Mouse (Mus musculus): ENCODE measurements around the gene Tctn3. TPM values are rescaled to one million over a fixed set of nuclear protein-coding genes. Genes with fewer than 3 reads are reported as not detected.

Gene Tctn3
- polyA plus RNA-seq, 1 experiment from 2014 or later = 10.6 TPM

- Histone ChIP-seq H3K9ac (ENCODE audit: low read depth, low read length) (no peak overlapping the region), H3K27ac (ENCODE audit: low read length) (0 out of 2 replicates have a peak overlapping the region, but pooled peaks have one; percentile 33), H3K27me3 (replicated peaks; ENCODE audit: control insufficient read depth, insufficient read depth, low read length) (no peaks in the 10 kb centered on the region), H3K4me1 (ENCODE audit: control insufficient read depth, insufficient read depth, low read length) (peaks cover 2% of the 10 kb centered on the region), H3K36me3 (ENCODE audit: control insufficient read depth, insufficient read depth, low read length) (no peaks in the 10 kb centered on the region), H3K9me3 (ENCODE audit: control insufficient read depth, low read length) (no peaks in the 10 kb centered on the region), H3K4me2 (ENCODE audit: low read depth, low read length) (no peak overlapping the region), H3K4me3 (ENCODE audit: low read length) (no peak overlapping the region)
- ATAC-seq = peak; percentile 56
- WGBS = 51% methylated on average over 9 of the region's 9 CpGs
Observed at GRCm38 (mm10) chr19:40647319-40648158, 35.5 kb upstream of the Tctn3 start.

- Histone ChIP-seq H3K4me3 (ENCODE audit: low read length) (no peak overlapping the region), H3K9me3 (ENCODE audit: control insufficient read depth, low read length) (no peaks in the 10 kb centered on the region), H3K36me3 (ENCODE audit: control insufficient read depth, insufficient read depth, low read length) (no peaks in the 10 kb centered on the region), H3K27me3 (replicated peaks; ENCODE audit: control insufficient read depth, insufficient read depth, low read length) (no peaks in the 10 kb centered on the region), H3K27ac (ENCODE audit: low read length) (no peak overlapping the region), H3K9ac (ENCODE audit: low read depth, low read length) (no peak overlapping the region), H3K4me1 (ENCODE audit: control insufficient read depth, insufficient read depth, low read length) (peaks cover 2% of the 10 kb centered on the region), H3K4me2 (ENCODE audit: low read depth, low read length) (no peak overlapping the region)
- WGBS = 45% methylated on average over 6 of the region's 6 CpGs
- peak; percentile 55; the same call in 1 of the 2 replicates for ATAC-seq
Observed at GRCm38 (mm10) chr19:40646379-40646778, 34.3 kb upstream of the Tctn3 start.

GRCm38 (mm10) chr19:40643846-40644245 lies 31.8 kb upstream of the Tctn3 start:
- Histone ChIP-seq H3K4me2 (ENCODE audit: low read depth, low read length) (no peak overlapping the region), H3K9me3 (ENCODE audit: control insufficient read depth, low read length) (no peaks in the 10 kb centered on the region), H3K27me3 (replicated peaks; ENCODE audit: control insufficient read depth, insufficient read depth, low read length) (no peaks in the 10 kb centered on the region), H3K4me3 (ENCODE audit: low read length) (no peak overlapping the region), H3K36me3 (ENCODE audit: control insufficient read depth, insufficient read depth, low read length) (no peaks in the 10 kb centered on the region), H3K27ac (ENCODE audit: low read length) (no peak overlapping the region), H3K4me1 (ENCODE audit: control insufficient read depth, insufficient read depth, low read length) (peaks cover 2% of the 10 kb centered on the region), H3K9ac (ENCODE audit: low read depth, low read length) (no peak overlapping the region)
- ATAC-seq = no peak
- 93% methylated on average over 1 of the region's 1 CpGs for WGBS

GRCm38 (mm10) chr19:40640799-40641198 lies 28.8 kb upstream of the Tctn3 start:
- Histone ChIP-seq H3K4me2 (ENCODE audit: low read depth, low read length) (no peak overlapping the region), H3K27me3 (replicated peaks; ENCODE audit: control insufficient read depth, insufficient read depth, low read length) (no peaks in the 10 kb centered on the region), H3K36me3 (ENCODE audit: control insufficient read depth, insufficient read depth, low read length) (no peaks in the 10 kb centered on the region), H3K27ac (ENCODE audit: low read length) (no peak overlapping the region), H3K9ac (ENCODE audit: low read depth, low read length) (no peak overlapping the region), H3K9me3 (ENCODE audit: control insufficient read depth, low read length) (no peaks in the 10 kb centered on the region), H3K4me3 (ENCODE audit: low read length) (no peak overlapping the region), H3K4me1 (ENCODE audit: control insufficient read depth, insufficient read depth, low read length) (no peaks in the 10 kb centered on the region)
- no peak for ATAC-seq
- whole genome bisulfite sequencing = 83% methylated on average over 2 of the region's 2 CpGs

GRCm38 (mm10) chr19:40639729-40640304 lies 27.8 kb upstream of the Tctn3 start:
- Histone ChIP-seq H3K27me3 (replicated peaks; ENCODE audit: control insufficient read depth, insufficient read depth, low read length) (no peaks in the 10 kb centered on the region), H3K9me3 (ENCODE audit: control insufficient read depth, low read length) (no peaks in the 10 kb centered on the region), H3K4me1 (ENCODE audit: control insufficient read depth, insufficient read depth, low read length) (no peaks in the 10 kb centered on the region), H3K27ac (ENCODE audit: low read length) (no peak overlapping the region), H3K4me3 (ENCODE audit: low read length) (no peak overlapping the region), H3K9ac (ENCODE audit: low read depth, low read length) (no peak overlapping the region), H3K36me3 (ENCODE audit: control insufficient read depth, insufficient read depth, low read length) (no peaks in the 10 kb centered on the region), H3K4me2 (ENCODE audit: low read depth, low read length) (no peak overlapping the region)
- WGBS = 83% methylated on average over 11 of the region's 11 CpGs
- ATAC-seq = no peak

- H3K36me3 ChIP-seq (ENCODE audit: control insufficient read depth, insufficient read depth, low read length) = no peaks in the 10 kb centered on the region
- H3K27ac ChIP-seq (ENCODE audit: low read length) = no peak overlapping the region
- H3K4me1 ChIP-seq (ENCODE audit: control insufficient read depth, insufficient read depth, low read length) = no peaks in the 10 kb centered on the region
- H3K4me3 ChIP-seq (ENCODE audit: low read length) = no peak overlapping the region
- H3K27me3 ChIP-seq (replicated peaks; ENCODE audit: control insufficient read depth, insufficient read depth, low read length) = no peaks in the 10 kb centered on the region
- no peak for ATAC-seq
- WGBS = 90% methylated on average over 5 of the region's 5 CpGs
- no peak overlapping the region for H3K4me2 ChIP-seq (ENCODE audit: low read depth, low read length)
- no peaks in the 10 kb centered on the region for H3K9me3 ChIP-seq (ENCODE audit: control insufficient read depth, low read length)
- no peak overlapping the region for H3K9ac ChIP-seq (ENCODE audit: low read depth, low read length)
Observed at GRCm38 (mm10) chr19:40638582-40638981, 26.5 kb upstream of the Tctn3 start.

- Histone ChIP-seq H3K4me1 (ENCODE audit: control insufficient read depth, insufficient read depth, low read length) (no peaks in the 10 kb centered on the region), H3K9me3 (ENCODE audit: control insufficient read depth, low read length) (no peaks in the 10 kb centered on the region), H3K36me3 (ENCODE audit: control insufficient read depth, insufficient read depth, low read length) (no peaks in the 10 kb centered on the region), H3K9ac (ENCODE audit: low read depth, low read length) (no peak overlapping the region), H3K27ac (ENCODE audit: low read length) (peak overlapping the region; percentile 46; the same call in 1 of the 2 replicates), H3K27me3 (replicated peaks; ENCODE audit: control insufficient read depth, insufficient read depth, low read length) (no peaks in the 10 kb centered on the region), H3K4me2 (ENCODE audit: low read depth, low read length) (no peak overlapping the region), H3K4me3 (ENCODE audit: low read length) (no peak overlapping the region)
- ATAC-seq = no peak
- WGBS = 83% methylated on average over 7 of the region's 7 CpGs
Observed at GRCm38 (mm10) chr19:40637601-40638000, 25.6 kb upstream of the Tctn3 start.

- no peak overlapping the region for H3K4me2 ChIP-seq (ENCODE audit: low read depth, low read length)
- no peaks in the 10 kb centered on the region for H3K4me1 ChIP-seq (ENCODE audit: control insufficient read depth, insufficient read depth, low read length)
- no peaks in the 10 kb centered on the region for H3K36me3 ChIP-seq (ENCODE audit: control insufficient read depth, insufficient read depth, low read length)
- H3K9me3 ChIP-seq (ENCODE audit: control insufficient read depth, low read length) = no peaks in the 10 kb centered on the region
- H3K9ac ChIP-seq (ENCODE audit: low read depth, low read length) = no peak overlapping the region
- no peak for ATAC-seq
- H3K27me3 ChIP-seq (replicated peaks; ENCODE audit: control insufficient read depth, insufficient read depth, low read length) = no peaks in the 10 kb centered on the region
- no peak overlapping the region for H3K4me3 ChIP-seq (ENCODE audit: low read length)
- 42% methylated on average over 4 of the region's 4 CpGs for WGBS
- H3K27ac ChIP-seq (ENCODE audit: low read length) = 0 out of 2 replicates have a peak overlapping the region, but pooled peaks have one; percentile 46
Observed at GRCm38 (mm10) chr19:40637091-40637490, 25.1 kb upstream of the Tctn3 start.

GRCm38 (mm10) chr19:40633144-40633543 lies 21.1 kb upstream of the Tctn3 start:
- H3K4me2 ChIP-seq (ENCODE audit: low read depth, low read length) = no peak overlapping the region
- H3K27ac ChIP-seq (ENCODE audit: low read length) = no peak overlapping the region
- no peaks in the 10 kb centered on the region for H3K27me3 ChIP-seq (replicated peaks; ENCODE audit: control insufficient read depth, insufficient read depth, low read length)
- H3K9me3 ChIP-seq (ENCODE audit: control insufficient read depth, low read length) = no peaks in the 10 kb centered on the region
- no peak for ATAC-seq
- H3K4me1 ChIP-seq (ENCODE audit: control insufficient read depth, insufficient read depth, low read length) = no peaks in the 10 kb centered on the region
- H3K4me3 ChIP-seq (ENCODE audit: low read length) = no peak overlapping the region
- no peak overlapping the region for H3K9ac ChIP-seq (ENCODE audit: low read depth, low read length)
- H3K36me3 ChIP-seq (ENCODE audit: control insufficient read depth, insufficient read depth, low read length) = no peaks in the 10 kb centered on the region
- WGBS = 80% methylated on average over 1 of the region's 1 CpGs

Data from intestine, embryonic 16.5 days (tissue).